Mouse (Mus musculus) liver, adult 2 months (tissue): ENCODE results near the gene Olfr239. TPM values are rescaled to one million over a fixed set of nuclear protein-coding genes. Genes with fewer than 3 reads are reported as not detected.
"Not testable (repeated sequence)": the region's sequence is repeated elsewhere in the genome, so short reads cannot be mapped to it uniquely, and the experiment has no call there.

Experiments used
- DNase-seq: peaks from one replicate; pipeline ENCODE4 v3.0.0-alpha.2; 2011; ENCODE audit warnings: low read depth, low spot score; ENCODE audit errors: extremely low read depth
- H3K27ac ChIP-seq: fragments of 200-500 bp; replicated peaks from 2 replicates; pipeline ENCODE4 v1.5.1; 2012; ENCODE audit warnings: low read depth, mild to moderate bottlenecking, control low read depth, inconsistent platforms, low read length; ENCODE audit not compliant: insufficient read depth
- H3K27me3 ChIP-seq: fragments of 200-500 bp; 2 replicates; pipeline ENCODE4 v1.6.1; 2012; ENCODE audit warnings: mild to moderate bottlenecking, moderate library complexity, low read length, inconsistent platforms; ENCODE audit not compliant: control insufficient read depth, insufficient read depth
- H3K36me3 ChIP-seq: fragments of 200-500 bp; 2 replicates; pipeline ENCODE4 v1.6.1; 2012; ENCODE audit warnings: low read length, inconsistent platforms; ENCODE audit not compliant: control insufficient read depth, insufficient read depth
- H3K4me1 ChIP-seq: fragments of 200-500 bp; 2 replicates; pipeline ENCODE4 v1.6.1; 2011; ENCODE audit warnings: low read length; ENCODE audit not compliant: control insufficient read depth, insufficient read depth
- H3K4me3 ChIP-seq: fragments of 200-500 bp; 2 replicates; pipeline ENCODE4 v1.5.1; 2011; ENCODE audit warnings: low read depth, mild to moderate bottlenecking, control low read depth, low read length, moderate library complexity; ENCODE audit not compliant: insufficient read depth
- H3K79me2 ChIP-seq: fragments of 200-500 bp; 2 replicates; pipeline ENCODE4 v1.6.1; 2012; ENCODE audit warnings: inconsistent platforms, mild to moderate bottlenecking, low read length, moderate library complexity; ENCODE audit not compliant: control insufficient read depth, insufficient read depth
- H3K9ac ChIP-seq: fragments of 200-500 bp; 2 replicates; pipeline ENCODE4 v1.6.1; 2012; ENCODE audit warnings: low read depth, mild to moderate bottlenecking, control low read depth, inconsistent platforms, low read length
- CTCF ChIP-seq: fragments of 200-500 bp; IDR thresholded peaks from 2 replicates; pipeline ENCODE4 v1.5.1; 2011; ENCODE audit warnings: low read depth, low read length, control low read depth
- POLR2A ChIP-seq: fragments of 200-500 bp; IDR thresholded peaks from 2 replicates; pipeline ENCODE4 v1.6.1; 2011; ENCODE audit warnings: low read length, control low read depth; ENCODE audit not compliant: insufficient read depth; ENCODE audit errors: extremely low read depth
- WGBS: fragments of 180-500 bp; shearing (Covaris S2); methylation state at CpG from one replicate; pipeline ENCODE4 v1.1.7; 2018; 5-methylcytosine and 5-hydroxymethylcytosine counted together
- polyA plus RNA-seq: library from polyadenylated mRNA; depleted of rRNA; stranded (reverse); fragments of >200 nt; gene quantifications from 2 replicates; pipeline ENCODE4 v1.2.3, GENCODE M21; 2012; rRNA removed
- total RNA-seq: library from RNA; depleted of rRNA; stranded (reverse); fragments of >200 nt; gene quantifications from 2 replicates; pipeline ENCODE4 v1.2.3, GENCODE M21; 2014; rRNA removed

Olfr239 gene
- total RNA-seq = not detected in 2 replicates
- polyA plus RNA-seq = not detected in 2 replicates

GRCm38 (mm10) chr17:33191002-33191401 lies at the start of gene Olfr239:
Olfr239 (plus strand) TSS chr17:33191302.
- H3K4me1 ChIP-seq, H3K9ac ChIP-seq, DNase-seq, H3K27me3 ChIP-seq, H3K79me2 ChIP-seq, H3K36me3 ChIP-seq, H3K27ac ChIP-seq, H3K4me3 ChIP-seq: not testable (repeated sequence)
- WGBS = no CpG with 5 or more reads among the region's 2 CpGs

- not testable (repeated sequence) for H3K4me1 ChIP-seq, H3K9ac ChIP-seq, H3K27me3 ChIP-seq, H3K4me3 ChIP-seq, H3K27ac ChIP-seq, H3K36me3 ChIP-seq, DNase-seq, H3K79me2 ChIP-seq
- WGBS = 73% methylated on average over 1 of the region's 1 CpGs
Observed at GRCm38 (mm10) chr17:33168147-33168546, 23.0 kb upstream of the Olfr239 start, which contains the start of gene Olfr55. Olfr55 (plus strand) TSS chr17:33168447.

GRCm38 (mm10) chr17:33221590-33221989 lies 30.5 kb downstream of the Olfr239 start, which contains the start of gene Olfr1564:
Olfr1564 (minus strand) TSS chr17:33221690.
- TF ChIP-seq POLR2A = no peak
- TF ChIP-seq CTCF = no peak
- H3K9ac ChIP-seq = no peak within 1 kb of the TSS
- WGBS = 78% methylated on average over 2 of the region's 2 CpGs

GRCm38 (mm10) chr17:33236646-33237045 lies 45.5 kb downstream of the Olfr239 start:
- not testable (repeated sequence) for H3K4me1 ChIP-seq, H3K27me3 ChIP-seq, H3K79me2 ChIP-seq, H3K36me3 ChIP-seq, H3K27ac ChIP-seq, H3K9ac ChIP-seq, H3K4me3 ChIP-seq
- WGBS = 28% methylated on average over 1 of the region's 1 CpGs
- DNase-seq = peak; percentile 87

More at GRCm38 (mm10) chr17:33221590-33221989, 30.5 kb downstream of the Olfr239 start, which contains the start of gene Olfr1564:
- H3K79me2 ChIP-seq = no peaks in the 10 kb centered on the region
- no peak within 1 kb of the TSS for H3K27ac ChIP-seq
- H3K4me3 ChIP-seq = no peak within 1 kb of the TSS
- H3K36me3 ChIP-seq = no peaks in the 10 kb centered on the region
- DNase-seq = no peak
- H3K4me1 ChIP-seq = no peaks in the 10 kb centered on the region
- no peaks in the 10 kb centered on the region for H3K27me3 ChIP-seq

Other genes starting within 250 kb of the Olfr239 start
- gene Cyp4f13, start 243.9 kb upstream of the Olfr239 start, total RNA-seq = 62.2 and 69.0 TPM in 2 replicates
- 83.7 and 109 TPM in 2 replicates for gene Cyp4f13, start 243.9 kb upstream of the Olfr239 start, polyA plus RNA-seq
- 2.1 and 3.2 TPM in 2 replicates for gene Zfp472, start 225.5 kb upstream of the Olfr239 start, total RNA-seq
- gene Zfp472, start 225.5 kb upstream of the Olfr239 start, polyA plus RNA-seq = 0.24 and 0.28 TPM in 2 replicates
- gene Zfp952, start 198.2 kb upstream of the Olfr239 start, total RNA-seq = 3.4 and 4.5 TPM in 2 replicates
- gene Zfp952, start 198.2 kb upstream of the Olfr239 start, polyA plus RNA-seq = 1.0 and 1.4 TPM in 2 replicates
- gene Zfp763, start 157.9 kb upstream of the Olfr239 start, total RNA-seq = 3.0 and 3.9 TPM in 2 replicates
- 0.21 and 0.23 TPM in 2 replicates for gene Zfp763, start 157.9 kb upstream of the Olfr239 start, polyA plus RNA-seq
- not detected in 2 replicates for gene 4921501E09Rik, start 123.2 kb upstream of the Olfr239 start, total RNA-seq
- gene 4921501E09Rik, start 123.2 kb upstream of the Olfr239 start, polyA plus RNA-seq = not detected in 2 replicates
- gene Zfp563, start 102.0 kb upstream of the Olfr239 start, total RNA-seq = 3.9 and 5.1 TPM in 2 replicates
- gene Zfp563, start 102.0 kb upstream of the Olfr239 start, polyA plus RNA-seq = 0.65 and 0.91 TPM in 2 replicates
- gene Morc2b, start 51.6 kb upstream of the Olfr239 start, total RNA-seq = not detected in 2 replicates
- not detected in 2 replicates for gene Morc2b, start 51.6 kb upstream of the Olfr239 start, polyA plus RNA-seq
- not detected in 2 replicates for gene Olfr55, start 22.9 kb upstream of the Olfr239 start, total RNA-seq
- gene Olfr55, start 22.9 kb upstream of the Olfr239 start, polyA plus RNA-seq = not detected in 2 replicates
- gene Olfr1564, start 30.4 kb downstream of the Olfr239 start, total RNA-seq = 0.07 TPM in 1 of 2 replicates, not detected in the other
- not detected in 2 replicates for gene Olfr1564, start 30.4 kb downstream of the Olfr239 start, polyA plus RNA-seq
- gene Zfp955a, start 63.8 kb downstream of the Olfr239 start, total RNA-seq = 7.9 and 8.7 TPM in 2 replicates
- gene Zfp955a, start 63.8 kb downstream of the Olfr239 start, polyA plus RNA-seq = 0.82 and 0.88 TPM in 2 replicates
- gene Olfr63, start 73.4 kb downstream of the Olfr239 start, total RNA-seq = not detected in 2 replicates
- gene Olfr63, start 73.4 kb downstream of the Olfr239 start, polyA plus RNA-seq = not detected in 2 replicates
- 4.4 and 5.3 TPM in 2 replicates for gene Zfp955b, start 98.2 kb downstream of the Olfr239 start, total RNA-seq
- gene Zfp955b, start 98.2 kb downstream of the Olfr239 start, polyA plus RNA-seq = 0.70 and 0.78 TPM in 2 replicates
- 2.9 and 3.3 TPM in 2 replicates for gene Zfp81, start 167.6 kb downstream of the Olfr239 start, total RNA-seq
- gene Zfp81, start 167.6 kb downstream of the Olfr239 start, polyA plus RNA-seq = 0.27 and 0.43 TPM in 2 replicates
- gene Zfp101, start 203.3 kb downstream of the Olfr239 start, total RNA-seq = 4.2 and 6.0 TPM in 2 replicates
- 0.68 and 0.73 TPM in 2 replicates for gene Zfp101, start 203.3 kb downstream of the Olfr239 start, polyA plus RNA-seq
- gene Actl9, start 241.6 kb downstream of the Olfr239 start, total RNA-seq = not detected in 2 replicates
- gene Actl9, start 241.6 kb downstream of the Olfr239 start, polyA plus RNA-seq = 0.16 TPM in 1 of 2 replicates, not detected in the other